Mouse (Mus musculus) cerebellum, adult 9-10 months (tissue): ENCODE results near the gene Col18a1.

Experiments used
- DNase-seq: peaks from one replicate; pipeline ENCODE4 v3.0.0; 2022

The Col18a1 gene

DNA sequence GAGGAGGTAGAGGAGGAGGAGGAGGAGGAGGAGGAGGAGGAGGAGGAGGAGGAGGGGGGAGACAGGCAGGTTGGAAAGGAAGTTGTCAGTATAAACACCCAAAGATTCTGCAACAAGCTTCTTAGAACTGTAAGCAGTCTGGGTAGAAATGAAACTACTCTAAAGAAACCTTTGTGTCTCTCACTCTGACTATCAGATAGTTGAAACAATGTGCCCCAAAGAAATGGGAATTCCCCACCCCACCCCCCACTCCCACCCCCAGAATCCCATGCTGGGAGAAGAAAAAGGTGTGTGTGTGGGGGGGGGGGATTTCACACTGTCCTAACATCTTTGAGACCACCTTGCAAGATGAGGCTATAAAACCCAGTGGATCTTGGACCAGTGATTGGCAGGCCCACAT lies 62.0 kb downstream of the Col18a1 start:
- DNase-seq: no peak

DNA sequence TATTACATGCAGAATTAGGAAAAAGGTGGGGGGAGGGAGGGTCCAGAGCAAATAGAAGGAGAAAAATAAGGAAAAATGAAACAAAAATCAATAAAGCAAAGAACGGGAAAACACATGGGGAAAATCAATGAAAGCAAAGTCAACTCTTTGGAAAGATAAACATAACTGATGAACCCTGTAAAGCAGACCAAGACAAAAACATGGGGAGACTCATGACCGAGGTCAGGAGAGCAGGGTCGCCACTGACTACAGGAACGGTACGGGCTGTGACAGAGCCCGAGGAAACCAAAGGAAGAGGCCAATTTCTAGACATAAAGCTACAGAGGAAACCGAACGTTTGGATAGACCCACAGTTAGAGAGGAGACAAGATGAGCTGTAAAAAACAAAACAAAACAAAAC lies 62.7 kb downstream of the Col18a1 start:
- no peak for DNase-seq

- DNase-seq: no peak
Measured at GRCm38 (mm10) chr10:77099777-77100176, 66.6 kb downstream of the Col18a1 start.

GRCm38 (mm10) chr10:77098619-77099018 lies 67.7 kb downstream of the Col18a1 start:
- no peak for DNase-seq

DNA sequence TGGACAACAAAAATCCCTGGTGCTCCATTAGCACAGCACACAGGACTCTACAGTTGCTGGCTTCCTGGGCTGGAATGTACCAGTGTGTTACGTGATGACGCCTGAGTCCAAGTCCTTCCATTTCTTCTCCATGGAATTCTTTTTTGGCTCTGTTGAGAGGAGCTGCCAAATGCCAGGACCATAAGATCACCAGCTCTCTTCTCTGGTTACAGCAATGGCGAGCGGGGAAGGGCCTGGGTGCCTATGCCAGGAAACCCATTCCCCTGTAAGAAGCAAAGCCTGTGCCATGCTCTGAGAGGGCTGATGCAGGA lies 68.5 kb downstream of the Col18a1 start:
- no peak for DNase-seq

DNA sequence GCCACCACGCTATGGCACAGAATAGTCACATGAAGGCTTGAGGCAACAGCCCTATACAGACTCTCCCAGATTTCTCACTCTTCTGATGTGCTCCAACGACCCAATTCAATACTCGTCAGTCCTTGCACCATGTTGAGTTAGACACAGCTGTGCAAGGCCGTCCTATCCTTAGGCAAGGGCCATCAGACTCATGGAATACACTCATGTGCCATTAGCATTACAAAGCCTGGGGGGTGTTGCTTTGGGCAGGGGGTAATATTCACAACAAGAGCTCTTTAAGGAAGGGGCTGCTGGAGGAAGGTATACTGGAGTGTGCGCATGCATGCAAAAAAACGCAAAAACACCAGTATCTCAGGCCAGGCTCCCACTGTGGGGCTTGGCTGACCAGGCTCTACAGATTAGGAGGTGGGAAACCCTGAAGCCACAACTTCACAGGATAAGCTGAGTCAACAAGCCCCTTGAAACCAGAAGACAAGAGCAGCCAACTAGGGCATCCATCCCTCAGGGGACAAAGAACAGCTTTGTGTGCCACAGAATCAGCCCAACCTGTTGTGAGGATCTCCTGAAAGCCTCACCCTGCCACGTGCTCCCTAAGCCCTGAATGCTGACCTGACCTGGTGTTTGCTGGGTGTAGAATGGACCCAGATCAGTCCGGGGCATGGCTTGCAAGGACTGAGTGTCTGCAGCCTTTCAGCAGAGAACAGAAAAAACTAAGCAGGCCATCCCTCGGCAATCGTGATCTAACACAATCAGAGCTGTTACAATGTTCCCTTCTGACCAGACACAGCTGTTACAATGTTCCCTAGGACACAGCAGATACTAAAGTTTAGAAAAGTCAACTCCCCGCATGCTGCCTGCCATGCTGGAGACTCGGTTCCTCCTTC lies 69.1 kb downstream of the Col18a1 start:
- DNase-seq: no peak

DNA sequence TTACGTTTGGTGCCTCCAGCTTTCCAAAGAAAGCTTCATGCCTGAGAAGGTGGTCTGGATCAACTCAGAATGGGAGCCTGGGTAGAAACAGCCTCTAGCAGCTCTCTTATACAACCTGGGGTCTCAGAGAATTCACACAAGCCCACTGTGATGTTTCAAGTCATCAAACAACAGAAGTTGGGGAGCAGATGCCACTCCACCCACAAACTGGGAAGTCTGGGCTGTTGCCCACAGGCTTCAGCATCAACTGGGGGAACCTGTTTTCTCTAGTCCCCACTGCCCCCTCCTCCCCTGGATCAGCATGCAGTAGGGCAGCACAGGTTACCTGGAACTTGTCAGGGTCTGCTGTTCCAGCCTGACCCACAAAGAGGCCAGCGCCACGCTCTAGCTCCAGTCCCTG lies 70.7 kb downstream of the Col18a1 start:
- no peak for DNase-seq

DNA sequence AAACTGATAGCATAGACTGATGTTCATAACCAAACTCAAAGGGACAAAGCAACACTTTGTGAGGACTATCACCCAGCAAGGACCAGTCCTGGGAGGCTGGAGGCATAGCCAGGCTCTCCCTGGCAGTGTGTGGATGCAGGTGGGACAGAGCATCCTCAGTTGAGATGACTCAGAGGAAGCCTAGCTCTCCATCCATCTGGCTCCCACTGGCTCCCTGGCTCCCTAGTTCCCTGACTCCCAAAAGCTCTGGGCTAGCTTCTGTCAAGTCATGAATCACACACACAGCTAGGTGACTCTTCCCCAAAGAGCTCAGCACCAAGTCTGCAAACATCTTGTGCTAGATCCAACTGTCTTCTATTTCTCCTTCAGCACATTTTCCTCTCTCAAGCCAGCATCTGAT lies 72.5 kb downstream of the Col18a1 start:
- DNase-seq: no peak

DNA sequence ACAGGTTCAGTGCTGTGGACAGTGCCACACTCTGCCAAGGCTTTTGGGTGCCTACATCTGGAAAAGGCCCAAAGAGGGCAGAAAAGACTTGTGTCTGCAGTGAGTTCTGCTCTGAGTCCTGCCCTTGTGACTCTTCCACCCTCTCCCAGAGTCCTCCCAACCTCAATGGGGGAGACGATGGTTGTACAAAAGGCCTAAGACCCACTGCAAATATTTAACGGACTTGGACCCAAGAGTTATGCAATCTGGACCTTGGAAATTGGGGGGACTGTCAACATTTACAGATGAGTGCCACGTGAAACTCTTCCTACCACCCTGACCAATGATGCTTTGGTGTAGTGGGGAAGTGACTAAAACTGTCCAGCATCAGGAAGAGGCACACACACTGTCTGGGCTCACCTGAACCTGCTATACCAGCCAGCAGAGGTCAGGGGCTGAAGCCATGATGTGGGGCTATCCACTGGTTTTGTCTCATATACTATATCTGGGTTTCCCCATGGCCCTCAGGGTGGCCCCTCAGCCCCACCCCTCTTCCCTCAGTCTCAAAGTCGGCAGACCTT lies 74.7 kb downstream of the Col18a1 start:
- no peak for DNase-seq

DNA sequence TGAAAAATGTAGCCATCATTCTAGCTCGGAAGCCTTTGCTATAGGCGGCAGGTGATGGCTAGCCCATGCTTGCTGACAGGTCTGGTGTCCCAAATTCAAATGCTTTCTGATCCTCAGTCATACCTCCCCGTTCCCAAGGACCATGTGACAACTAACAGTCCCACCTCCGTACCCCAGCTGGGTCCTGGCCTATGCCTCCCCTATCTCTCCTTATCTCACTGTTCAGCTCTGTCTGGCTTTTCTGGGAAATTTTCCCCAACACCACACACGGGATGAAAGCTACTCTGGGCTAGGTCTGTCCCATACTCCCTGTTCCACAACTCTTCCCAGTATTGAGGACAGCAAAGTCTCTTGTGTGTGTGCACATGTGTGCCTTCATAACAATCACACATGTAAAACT lies 76.3 kb downstream of the Col18a1 start:
- no peak for DNase-seq

GRCm38 (mm10) chr10:77089336-77089735 lies 77.0 kb downstream of the Col18a1 start:
- no peak for DNase-seq

DNA sequence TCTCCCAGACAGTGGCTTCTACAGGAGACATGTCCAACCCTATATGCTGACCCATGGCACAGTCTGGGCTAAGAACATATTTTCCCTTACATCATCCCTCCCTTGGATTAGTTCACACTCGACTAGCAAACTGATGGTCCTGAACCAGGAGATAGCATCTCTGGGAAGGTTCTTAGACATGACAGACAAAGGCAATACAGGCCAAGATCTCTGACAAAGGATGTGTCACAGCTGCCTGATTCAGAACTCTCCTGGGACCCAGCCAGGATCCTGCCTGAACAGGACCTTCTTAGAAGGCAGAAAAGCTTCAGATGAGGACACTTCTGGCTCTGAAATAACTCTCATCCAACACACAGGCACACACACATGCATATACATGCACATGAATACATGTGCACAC lies 81.8 kb downstream of the Col18a1 start:
- no peak for DNase-seq

- peak; percentile 36 for DNase-seq
Measured at GRCm38 (mm10) chr10:77082921-77083320, 83.4 kb downstream of the Col18a1 start.

DNA sequence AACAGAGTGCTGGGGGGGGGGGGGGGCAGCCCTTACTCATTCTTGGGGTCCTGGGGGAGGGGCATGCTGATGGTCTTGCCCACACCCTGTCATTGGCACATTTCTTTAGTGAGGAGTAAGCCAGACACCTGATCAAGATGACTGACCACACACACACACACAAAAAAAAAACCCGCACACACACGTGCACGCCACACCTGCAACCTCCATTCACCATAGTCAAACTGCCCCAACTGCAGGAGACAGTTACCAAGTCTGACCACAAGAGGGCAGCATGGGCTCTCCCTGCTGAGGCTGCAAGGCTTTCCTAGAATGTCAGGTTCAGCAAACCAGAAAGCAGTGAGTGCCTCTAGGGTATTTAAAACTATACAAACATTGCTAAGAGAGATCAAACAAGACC lies 83.9 kb downstream of the Col18a1 start:
- DNase-seq: peak; percentile 83

DNA sequence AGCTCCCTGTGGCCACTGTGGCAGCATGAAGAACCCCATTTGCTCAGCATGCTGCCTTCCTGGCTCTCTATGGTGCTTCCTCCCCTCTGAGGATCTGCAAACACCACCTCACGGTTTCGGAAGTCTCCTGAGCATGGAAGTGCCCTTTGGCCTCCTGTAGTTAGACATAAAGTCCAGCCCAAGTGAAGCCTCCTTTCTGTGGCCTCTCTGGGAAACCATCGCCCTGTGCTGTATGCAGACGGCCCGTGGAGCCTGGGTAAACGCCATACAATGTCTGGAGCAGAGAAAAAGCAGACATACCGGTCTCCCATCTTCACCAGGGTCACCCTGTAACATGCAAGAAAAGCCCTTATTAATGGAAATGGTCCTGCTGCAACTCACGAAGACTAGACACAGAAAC lies 87.4 kb downstream of the Col18a1 start:
- no peak for DNase-seq

GRCm38 (mm10) chr10:77078456-77078855 lies 87.9 kb downstream of the Col18a1 start:
- DNase-seq: no peak

GRCm38 (mm10) chr10:77074276-77074974 lies 91.9 kb downstream of the Col18a1 start:
- DNase-seq: peak; percentile 72

DNA sequence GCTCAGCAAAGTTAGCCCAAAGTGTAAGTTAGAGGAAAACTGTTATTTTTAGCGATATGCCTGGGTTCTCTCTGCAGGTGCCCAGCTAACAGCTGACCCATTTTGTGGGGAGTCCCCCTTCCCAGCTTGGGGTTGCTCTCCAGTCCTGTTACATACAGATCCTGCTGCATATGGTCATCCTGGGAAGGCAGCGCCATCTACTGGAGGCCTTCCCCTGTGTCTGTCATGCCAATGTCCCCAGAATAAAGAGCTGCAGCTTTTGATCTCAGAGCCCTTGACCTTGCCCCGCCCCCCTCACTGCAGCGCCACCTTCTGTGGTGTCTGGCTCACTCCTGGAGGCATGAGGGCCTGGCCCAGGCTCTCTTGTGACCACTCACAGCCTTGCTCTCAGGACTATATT lies 96.3 kb downstream of the Col18a1 start:
- peak; percentile 79 for DNase-seq

- DNase-seq: no peak
Measured at GRCm38 (mm10) chr10:77068469-77068868, 97.9 kb downstream of the Col18a1 start.

DNA sequence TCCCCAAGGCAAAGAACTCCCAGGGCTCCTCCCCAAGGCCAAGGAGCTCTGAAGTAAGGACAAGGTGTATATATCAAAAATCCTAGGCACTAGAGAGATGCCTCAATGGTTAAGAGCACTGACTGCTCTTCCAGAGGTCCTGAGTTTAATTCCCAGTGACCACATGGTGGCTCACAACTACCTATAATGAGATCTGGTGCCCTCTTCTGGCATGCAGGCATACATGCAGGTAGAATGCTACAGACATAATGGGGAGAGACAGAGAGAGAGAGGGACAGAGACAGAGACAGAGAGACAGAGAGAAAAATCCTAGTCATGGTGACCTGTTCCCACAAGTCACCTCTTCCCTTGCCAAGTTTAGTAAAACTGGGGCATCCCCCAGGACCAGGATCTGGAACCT lies 101.7 kb downstream of the Col18a1 start:
- no peak for DNase-seq

- DNase-seq: no peak
Measured at GRCm38 (mm10) chr10:77064239-77064638, 102.1 kb downstream of the Col18a1 start.

DNA sequence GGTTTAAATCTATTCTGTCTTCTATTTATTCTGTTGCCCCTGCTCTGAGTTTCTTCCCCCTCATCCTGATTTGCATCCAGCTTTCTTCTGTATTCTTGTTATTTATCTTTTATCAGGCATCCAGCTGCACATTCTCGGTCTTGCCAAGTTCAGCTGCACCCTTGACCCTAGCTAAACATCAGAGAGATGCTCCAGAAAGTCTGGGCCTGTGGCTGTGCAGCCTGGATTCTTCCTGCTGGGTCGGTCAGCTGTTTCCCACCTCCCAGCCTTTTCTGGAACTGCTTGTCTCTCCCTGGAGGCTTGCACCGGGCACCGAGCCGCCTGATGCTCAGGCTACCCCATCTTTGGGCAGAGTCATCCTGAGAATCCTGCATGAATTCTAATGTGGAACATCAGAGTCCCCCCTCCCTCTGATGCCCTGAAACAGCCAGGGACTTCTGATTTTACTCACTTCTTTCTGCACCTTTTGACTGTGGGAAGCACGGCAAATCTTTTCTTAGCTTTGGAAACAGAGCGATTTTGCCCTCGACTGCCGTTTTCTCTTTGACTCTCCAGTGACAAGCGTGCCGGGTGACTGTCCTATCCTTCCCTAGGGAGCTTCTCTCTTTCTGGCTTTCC lies 103.8 kb downstream of the Col18a1 start:
- no peak for DNase-seq

DNA sequence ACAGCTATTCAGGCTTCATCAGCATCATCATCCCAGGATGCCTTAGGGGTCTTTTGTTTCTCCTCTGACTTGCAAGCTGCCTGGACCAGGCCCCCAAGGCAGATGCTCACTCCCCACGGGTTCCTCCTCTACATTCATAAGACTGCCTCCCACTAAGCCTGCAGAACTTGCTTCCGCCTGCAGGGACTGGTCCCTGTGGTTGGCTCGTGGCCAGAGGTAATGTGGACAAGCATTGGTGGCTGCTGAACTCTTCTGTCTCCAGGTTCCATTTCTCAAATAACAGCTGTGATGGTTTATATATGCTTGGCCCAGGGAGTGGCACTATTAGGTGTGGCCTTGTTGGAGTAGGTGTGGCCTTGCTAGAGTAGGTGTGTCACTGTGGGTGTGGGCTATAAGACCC lies 104.9 kb downstream of the Col18a1 start:
- no peak for DNase-seq

GRCm38 (mm10) chr10:77056768-77057167 lies 109.6 kb downstream of the Col18a1 start:
- DNase-seq: no peak
